Mouse (Mus musculus): Measurements from ENCODE around the gene Tex22.

The Tex22 gene

DNA sequence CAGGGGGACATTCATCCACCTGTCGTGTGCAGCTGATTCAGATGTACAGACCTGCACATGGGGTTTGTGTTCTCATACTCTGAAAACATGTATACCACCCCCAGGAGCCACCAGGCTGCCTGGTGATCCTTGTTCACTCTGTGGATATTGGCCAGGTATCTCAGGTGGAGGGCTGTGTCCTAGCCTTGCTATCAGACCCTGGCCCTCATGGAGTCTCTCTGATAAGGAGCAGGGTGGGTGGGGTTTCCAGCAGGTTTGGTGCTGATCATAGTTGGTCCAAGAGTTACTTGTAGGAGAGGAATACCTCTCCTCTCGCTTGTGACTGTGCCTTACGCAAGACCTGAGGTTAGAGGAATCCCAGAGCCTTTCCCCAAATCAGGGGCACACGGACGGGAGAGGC, 14.1 kb upstream of the Tex22 start:
- DNase-seq: no peak

DNA sequence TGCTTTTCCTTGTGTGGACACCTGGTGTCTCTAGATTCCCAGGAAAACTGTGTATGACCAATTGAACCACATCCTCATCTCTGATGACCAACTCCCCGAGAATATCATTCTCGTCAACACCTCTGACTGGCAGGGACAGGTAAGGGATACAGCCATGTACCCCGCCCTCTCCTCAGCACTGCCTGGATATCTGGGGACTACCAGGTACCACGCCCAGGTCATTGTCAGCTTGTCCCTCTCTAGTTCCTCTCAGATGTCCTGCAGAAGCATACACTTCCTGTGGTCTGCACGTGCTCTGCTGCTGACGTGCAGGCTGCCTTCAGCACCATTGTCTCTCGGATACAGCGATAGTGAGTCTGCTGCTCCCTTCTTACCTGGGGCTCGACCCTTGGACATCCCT, 12.7 kb upstream of the Tex22 start:
- DNase-seq: no peak

DNA sequence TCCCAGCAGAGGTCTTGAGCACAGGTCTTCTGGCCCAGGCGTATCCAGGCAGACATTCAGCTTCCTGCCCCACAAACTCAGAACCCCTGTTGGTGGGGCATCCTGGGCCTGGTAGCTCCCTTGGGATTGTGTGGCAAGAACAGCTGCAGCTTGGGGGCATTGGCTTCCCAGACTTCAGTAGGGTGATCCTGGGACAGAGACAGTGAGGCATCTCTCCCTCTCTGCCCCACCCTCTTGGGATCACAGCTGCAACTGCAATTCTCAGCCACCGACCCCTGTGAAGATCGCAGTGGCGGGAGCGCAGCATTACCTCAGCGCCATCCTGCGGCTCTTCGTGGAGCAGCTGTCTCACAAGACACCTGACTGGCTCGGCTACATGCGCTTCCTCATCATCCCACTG, 12.1 kb upstream of the Tex22 start:
- no peak for DNase-seq

DNA sequence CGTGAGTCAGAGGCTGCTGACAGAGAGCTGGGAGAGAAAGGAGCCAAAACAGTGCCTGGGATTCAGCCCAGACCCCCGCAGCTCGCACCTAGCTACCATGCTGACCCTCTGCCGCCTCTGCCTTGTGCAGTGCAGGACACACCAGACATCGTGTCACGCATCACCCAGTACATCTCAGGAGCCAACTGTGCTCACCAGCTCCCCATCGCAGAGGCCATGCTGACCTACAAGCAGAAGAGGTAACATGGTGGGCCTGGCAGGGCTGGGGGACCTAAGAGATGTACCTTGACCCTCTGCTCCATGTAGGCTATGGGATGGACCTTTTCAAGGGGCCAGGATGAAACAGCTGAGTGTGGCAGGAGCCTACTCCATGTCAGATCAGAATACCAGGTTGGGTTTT, 10.6 kb upstream of the Tex22 start:
- DNase-seq: no peak

DNA sequence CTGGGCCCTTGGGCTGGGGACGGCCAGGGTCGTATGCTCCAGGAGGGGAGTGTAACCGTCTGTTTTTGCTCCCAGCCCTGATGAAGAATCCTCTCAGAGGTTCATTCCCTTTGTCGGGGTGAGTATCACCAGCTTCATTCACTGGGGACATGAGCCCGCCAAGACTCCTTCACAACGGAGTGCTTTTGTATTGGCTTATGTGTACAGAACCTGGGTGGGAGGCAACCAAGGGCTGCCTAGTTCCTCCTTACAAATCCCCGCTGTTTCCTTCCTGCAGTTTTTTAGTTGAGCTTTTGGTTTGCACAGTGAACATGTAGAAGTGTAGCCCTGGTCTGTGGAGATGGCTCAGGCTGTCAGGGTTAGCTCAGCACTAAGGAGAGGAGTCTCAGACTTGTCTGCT, 6.3 kb upstream of the Tex22 start:
- DNase-seq: no peak

DNA sequence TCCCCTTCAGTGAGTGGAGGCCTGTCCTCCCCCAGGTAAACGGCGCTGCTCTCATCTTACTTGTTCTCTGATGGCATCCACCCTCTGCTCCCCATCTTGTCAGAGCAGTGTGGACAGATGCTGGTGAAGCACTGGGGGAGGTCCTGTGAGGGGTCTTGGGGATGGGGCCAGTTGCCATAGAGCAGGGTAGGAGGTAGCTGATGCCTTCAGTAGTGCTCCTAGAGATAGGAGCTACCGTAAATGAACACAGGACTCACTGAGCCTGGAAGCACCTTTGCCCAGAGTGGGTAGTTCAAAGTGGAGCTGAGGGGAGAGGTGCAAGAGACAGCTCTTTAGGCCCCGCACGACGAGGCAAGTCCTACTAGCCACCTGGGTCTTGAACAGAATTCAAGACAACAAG, 4.9 kb upstream of the Tex22 start:
- no peak for DNase-seq

DNA sequence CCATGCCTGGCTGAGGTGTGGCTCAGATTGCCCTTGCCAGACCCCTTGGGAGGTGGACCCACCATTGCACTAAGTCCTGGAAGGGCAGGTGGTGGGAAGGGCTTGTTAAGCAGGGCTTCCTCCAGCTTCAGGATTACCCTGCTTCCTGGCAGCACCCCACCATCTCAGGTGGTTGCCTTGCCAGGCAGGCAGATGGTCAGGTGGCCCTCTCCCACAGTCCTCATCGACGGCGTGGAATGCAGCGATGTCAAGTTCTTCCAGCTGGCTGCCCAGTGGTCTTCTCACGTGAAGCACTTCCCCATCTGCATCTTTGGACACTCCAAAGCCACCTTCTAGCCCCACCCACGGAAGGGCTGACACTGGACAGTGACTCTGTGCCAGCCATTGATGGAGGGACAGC, 3.0 kb upstream of the Tex22 start:
- DNase-seq: no peak

DNA sequence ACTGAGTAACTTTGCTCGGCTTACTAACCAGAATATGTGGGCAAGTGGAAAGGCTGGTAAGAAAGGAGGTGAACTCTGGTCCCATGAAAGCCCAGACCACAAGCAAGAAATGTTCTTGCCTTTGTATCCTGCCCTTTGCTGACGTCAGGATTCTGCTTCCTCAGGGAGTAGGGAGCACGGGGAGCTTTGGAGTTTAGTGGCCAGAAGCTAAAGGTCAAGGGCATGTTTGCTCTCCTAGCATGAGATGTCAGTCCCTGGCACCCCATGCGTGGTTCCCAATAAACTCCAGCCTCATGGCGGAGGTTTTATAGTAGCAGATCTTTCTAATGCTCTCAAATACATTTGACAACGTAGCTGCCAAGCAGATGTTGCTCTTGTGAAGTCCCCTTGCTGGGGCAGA, 2.5 kb upstream of the Tex22 start:
- DNase-seq: no peak

DNA sequence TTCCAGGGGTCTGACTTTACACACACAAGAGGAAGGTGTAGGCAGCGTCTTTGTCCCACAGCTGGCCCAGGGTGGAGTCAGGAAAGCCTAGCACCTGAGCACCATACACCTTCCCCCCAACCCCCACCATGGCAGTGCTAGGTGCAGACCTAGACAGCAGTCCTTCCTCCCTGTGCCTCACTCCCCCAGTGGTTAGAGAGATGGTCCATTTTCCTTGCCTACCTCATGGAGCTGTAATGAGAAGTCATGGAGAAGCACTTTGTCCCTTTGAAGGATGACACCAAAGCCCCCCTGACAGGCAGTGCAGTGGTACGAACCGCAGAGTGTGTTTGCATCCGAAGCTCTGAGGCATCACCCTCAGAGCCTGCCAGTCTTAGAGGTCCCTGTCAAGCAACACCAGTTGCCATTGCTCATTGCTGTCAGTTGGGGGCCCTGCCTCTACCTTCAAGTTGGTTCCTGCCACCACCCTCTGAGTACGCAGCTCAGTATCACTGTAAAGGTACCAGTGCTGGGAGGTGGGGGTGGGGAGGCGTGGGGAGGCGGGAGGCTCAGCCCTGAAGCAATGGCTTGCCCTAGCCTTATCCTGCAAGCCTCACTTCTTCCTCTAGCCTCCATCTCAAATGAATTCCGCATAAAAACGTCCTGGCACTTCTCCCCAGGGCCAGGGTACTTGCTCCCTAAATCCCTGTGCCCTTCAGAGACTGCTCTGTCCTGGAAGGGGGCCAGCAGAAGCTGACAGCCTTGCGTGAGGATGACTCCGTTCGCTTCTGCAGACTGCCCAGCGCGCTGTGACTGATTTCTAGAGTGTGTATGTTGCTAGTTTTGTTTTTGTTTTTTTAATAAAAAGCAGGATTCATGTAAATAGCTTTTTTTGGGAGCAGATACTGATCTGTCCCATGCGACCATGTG, 628 bp upstream of the Tex22 start:
- DNase-seq: peak in 1 of 2 experiments; percentile 35

DNA sequence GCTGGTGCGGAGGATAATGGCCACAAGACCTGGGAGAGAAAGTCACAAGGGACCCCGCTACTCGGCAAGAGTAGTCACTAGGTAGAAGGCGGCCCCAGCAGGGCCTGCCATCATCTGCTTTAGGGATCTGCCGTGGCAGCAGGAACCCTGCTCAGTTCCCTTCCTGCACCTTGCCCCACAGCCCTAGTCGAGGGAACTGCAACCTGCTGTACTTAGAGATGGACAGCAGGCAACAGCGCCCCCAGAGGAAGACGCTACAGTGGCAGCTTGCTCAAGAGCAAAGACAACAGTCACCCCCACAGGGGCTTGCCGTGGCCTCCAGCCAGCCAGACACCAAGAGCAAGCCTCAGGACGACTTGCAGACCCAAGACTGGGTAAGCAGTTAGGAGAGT, 757 bp downstream of the Tex22 start:
- peak; percentile 85 to 88 for DNase-seq

DNA sequence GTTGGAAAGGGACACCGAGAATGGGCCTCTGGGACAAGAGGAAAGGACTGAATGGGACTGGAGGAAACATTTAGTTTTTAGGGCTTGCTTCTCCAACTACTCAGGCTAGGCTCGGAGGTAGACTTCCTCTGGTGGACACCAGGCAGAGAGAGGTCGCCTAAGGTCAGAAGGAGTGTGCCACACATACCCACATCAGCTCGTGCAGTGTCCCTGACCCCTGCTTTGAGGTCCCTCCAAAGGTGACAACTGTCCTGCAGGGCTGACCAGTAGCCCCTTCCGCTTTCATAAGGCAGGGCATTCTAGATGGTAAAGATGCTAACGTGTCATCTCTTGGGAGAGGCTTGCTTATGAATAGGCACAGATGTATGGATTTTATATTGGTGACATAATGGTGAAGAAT, 1.2 kb downstream of the Tex22 start:
- DNase-seq: no peak

DNA sequence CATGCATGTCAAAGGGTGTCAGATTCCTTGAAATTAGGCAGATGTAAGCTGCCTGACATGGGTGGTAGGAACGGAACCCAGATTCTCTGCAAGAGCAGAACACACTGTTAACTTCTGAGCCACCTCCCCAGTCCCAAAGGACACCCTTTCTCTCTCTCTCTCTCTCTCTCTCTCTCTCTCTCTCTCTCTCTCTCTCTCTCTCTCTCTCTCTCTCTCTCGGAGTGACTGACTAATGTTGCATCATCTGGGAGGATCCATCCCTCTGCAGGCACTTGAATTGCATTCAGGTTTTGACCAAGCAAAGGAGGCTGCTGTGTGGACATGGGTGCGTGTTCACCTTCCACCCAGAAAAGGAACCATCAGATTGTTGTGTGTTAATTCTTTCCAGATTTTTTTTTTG, 13.0 kb downstream of the Tex22 start:
- DNase-seq: no peak

DNA sequence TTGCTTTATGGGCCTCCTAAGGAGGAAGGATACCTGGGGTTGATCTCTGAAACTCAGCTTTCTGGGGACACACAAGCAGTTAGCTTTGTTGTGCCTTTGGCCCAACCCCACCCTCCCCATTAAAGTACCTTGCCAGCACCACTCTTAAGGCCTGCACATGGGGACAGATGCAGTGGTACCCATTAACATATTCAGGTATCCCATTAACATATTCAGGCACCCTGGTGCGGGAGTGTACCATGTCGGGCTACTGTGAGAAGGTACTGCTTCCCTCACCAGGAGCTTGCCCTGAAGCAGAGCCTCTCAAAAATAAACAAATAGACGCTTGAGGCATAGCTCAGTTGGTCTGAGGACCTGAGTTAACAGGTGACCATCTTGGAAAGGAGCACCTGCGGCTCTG, 13.7 kb downstream of the Tex22 start:
- DNase-seq: no peak

DNA sequence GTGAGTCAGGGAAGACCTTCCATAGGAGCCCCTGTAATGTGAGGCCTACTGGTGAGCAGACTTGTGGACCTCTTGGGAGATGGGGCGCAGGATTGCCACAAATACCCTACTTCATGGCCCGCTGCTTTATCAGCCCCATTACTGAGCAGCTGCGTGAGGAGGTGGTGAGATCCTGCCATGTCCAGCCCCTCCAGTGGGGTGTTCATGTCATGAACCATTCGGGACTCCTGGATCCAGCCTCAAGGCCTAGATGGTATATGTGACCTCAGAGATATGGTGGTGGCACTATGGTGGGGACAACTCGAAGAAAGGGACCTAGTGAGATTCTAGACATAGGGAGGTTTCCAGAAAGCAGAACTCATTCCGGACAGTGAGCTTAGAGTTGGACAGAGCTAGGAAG, 14.8 kb downstream of the Tex22 start:
- no peak for DNase-seq

DNA sequence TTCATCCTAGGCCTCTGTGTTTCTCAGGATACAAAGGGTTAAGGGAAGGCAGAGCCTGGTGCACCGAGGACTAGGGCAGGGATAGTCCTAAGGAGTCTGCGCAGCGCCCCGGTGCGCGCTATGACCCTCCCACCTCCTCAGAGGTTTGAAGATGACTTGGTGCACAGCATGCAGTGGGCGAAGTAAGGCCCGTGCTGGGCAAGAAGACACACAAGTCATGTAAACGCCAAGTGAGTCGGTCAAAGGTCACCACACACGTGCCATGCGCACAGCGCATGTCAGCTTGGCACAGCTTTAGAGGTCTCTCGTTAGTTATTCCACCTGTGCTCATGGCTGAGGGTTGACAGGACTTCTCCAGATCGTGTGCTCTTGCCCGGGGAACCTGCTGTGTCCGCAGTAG, 15.8 kb downstream of the Tex22 start:
- DNase-seq: peak; percentile 37 to 59

DNA sequence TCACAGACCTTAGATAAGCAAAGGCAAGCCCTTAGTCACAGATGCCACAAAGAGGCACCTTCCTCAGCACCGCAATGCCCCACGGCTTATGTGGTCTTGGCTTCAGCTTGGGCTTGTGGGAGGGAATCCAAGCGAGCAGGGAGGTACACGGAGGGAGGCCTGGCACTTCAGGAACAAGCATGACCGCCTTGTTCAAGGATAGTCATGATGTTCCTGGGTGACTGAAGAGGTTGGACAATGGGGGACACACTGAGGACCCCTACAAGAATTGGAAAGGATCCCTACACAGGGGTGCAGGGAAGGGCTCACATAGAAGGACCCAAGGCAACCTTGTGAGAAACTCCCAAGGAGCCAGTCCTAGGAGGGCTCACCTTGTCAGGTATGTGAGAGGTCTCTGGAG, 22.7 kb downstream of the Tex22 start:
- no peak for DNase-seq

DNA sequence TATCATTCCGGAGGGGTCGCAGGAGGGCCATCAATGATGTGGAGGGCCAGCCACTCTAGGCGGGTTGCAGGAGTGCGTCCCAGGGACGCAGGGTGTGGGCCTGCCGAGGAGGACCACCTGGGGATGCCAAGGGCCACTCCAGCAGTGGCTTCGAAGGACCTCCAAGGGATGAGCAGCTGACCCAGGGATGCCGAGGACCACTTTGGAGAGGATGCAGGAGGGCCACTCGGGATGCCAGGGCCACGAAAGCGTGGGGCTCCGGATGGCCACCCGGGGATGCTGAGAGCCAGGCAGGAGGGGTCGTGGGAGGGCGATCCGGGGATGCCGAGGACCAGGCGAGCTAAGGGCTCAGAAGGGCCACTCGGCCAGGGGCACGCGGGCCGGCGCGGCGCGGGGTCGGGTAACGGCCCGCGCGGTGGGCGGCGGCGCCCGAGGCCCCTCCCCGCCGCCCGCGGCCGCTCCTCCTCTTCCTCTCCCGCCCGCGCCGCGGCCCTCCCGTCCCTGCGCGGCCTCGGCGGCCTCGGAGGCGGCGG, 23.5 kb downstream of the Tex22 start, which contains the start of gene Mta1:
TSS of gene Mta1 (plus strand) at position 530 of the 533 bp plus-strand sequence.
- DNase-seq: peak; percentile 15 to 25

DNA sequence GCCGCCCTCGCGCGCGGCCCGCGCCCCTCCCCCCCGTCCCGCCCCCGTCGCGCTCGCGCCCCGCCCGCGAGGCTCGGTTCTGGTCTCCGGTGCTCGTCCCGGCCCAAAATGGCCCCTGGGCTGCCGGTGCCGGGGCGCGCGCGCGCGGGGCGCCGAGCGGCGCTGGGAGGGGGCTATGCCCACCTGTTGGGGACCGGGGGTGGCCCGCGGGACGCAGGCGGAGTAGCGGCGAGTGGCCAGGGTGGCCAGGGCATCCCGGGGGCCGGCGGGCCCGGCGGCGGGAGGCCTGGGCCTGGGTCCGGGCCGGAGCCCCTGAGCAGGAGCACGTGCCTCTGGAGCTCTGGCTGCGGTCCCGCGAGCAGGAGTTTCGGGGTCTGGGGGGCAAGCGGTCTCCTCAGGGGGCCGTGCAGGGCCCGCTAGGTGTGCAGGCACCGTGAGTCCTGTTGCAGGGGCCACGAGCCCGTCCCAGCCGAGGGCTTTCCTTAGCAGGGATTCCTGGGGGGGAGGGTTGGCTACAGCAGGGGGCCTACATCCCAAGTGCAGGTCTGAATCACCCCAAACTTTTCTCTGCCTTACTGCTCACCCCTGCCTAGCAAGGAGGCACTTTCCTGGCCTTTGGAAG, 24.3 kb downstream of the Tex22 start:
- DNase-seq: no peak

DNA sequence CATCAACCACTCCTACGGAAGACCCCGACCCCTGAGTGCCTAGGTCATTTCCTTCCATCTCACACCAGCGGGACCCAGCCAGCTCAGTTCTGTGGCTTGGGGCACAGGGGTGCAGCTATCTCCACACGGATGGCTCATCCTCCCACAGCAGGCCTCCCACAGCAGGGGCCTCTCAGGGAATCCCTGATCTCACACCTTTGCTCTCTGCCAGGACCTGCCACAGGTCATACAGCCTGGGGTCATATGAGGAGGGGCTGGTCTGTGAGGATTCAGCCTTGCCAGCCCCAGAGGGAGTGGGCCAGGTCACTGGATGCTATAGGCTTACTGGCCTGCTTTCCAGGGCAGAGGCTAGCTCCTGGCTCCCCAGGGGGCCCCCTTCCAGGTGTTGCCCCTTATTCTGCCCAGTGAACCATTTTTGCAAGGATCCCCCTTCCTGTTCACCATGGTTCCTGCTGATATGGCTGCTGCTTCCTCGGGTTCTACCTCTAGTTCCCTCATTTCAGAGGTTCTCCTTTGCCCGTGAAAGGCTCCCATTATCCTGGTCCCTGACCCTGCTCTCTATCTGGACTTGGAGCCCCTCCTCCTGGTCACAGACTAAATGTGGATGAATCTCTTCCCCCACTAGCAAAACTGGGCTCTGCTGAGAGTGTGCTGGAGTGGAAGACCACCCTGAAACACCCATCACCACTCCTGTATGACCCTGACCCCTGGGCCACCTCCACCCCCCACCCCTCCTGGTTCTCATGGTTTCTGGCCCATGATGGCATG, 25.4 kb downstream of the Tex22 start:
- no peak for DNase-seq

DNA sequence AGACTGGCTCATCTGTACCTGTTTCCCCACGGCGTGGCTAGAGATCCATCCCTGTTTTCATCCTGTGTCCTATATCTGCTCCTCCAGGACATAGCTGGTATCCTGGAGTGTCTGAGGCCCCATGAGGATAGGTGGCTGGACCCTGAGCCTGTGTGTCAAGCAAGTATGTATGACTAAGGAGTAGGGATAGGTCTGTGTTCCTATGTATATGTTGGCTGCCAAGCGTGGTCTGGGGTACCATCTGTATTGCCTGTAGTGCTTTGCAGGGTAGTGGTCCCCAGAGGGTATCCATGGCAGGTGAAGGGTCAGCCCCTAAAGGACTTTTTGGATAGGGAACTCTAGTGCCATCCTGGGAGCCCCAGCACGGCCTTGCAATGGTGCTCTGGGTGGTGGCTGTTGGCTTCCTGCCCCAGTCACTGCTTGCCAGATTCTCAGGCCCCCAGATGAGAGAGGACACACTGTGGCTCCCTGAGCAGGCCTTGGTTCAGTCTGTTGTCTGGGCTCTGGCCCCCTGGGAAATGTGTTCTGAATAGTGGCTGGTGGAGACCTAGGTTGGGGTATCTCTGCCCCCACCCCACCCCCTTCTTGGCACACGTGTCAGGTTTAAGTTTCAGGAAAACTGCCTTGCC, 26.3 kb downstream of the Tex22 start:
- peak in 1 of 2 experiments; percentile 26 for DNase-seq

DNA sequence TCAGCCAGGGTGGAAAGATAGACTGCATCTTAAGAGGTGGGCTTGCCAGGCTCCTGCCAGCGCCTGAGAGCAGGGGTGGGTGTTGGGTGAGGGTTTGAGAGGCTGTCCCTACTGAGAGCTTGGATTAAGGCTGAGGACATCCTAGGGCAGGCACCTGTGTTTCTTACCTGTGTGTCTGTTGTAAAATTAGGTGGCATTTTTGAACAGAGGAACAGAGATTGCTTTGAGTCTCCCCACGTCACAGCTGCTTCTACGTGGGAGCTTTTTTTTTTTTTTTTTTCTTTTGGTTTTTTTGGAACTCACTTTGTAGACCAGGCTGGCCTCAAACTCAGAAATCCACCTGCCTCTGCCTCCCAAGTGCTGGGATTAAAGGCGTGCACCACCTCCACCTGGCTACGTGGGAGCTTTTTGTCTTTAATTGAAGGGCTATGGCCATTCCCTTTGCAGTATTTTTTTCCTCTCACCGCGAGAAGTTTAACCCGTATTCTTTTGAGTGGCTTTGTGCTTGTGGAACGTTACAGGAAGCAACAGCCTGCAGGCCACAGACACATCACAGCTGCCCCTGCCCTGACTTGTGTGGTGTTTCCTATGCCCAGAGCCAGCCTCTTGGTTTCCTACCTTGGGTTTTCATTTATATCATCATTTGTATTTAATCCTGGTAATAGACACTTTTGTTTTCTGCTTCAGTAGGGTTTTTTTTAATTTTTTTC, 27.1 kb downstream of the Tex22 start:
- DNase-seq: no peak

DNA sequence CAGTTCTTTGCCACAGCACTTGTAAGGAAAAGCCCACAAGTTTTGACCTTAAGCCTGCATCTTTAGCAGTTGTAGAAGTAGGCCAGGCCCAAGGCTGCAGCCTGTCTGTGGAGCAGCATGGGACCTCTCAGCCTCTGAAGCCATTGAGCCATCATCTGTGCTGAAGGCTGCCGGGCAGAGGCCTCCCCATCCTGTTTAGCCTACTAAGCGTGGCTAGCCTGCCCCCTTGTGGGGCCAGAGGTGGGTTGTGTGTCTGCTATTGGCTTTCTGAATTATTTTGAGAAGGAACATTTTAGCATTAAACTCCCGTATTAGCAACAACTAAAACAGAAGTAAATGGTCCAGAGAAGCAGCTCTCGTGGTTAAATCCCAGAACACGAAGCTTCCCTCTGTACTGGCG, 28.2 kb downstream of the Tex22 start:
- DNase-seq: peak; percentile 39 to 60

All from kidney, adult 8-10 months (tissue).